Mouse (Mus musculus): ENCODE data around the gene H2-DMb2. TPM values are rescaled to one million over a fixed set of nuclear protein-coding genes. Genes with fewer than 3 reads are reported as not detected.

Gene H2-DMb2
- polyA plus RNA-seq, 1 experiment from 2014 or later: 0.53 TPM

DNA sequence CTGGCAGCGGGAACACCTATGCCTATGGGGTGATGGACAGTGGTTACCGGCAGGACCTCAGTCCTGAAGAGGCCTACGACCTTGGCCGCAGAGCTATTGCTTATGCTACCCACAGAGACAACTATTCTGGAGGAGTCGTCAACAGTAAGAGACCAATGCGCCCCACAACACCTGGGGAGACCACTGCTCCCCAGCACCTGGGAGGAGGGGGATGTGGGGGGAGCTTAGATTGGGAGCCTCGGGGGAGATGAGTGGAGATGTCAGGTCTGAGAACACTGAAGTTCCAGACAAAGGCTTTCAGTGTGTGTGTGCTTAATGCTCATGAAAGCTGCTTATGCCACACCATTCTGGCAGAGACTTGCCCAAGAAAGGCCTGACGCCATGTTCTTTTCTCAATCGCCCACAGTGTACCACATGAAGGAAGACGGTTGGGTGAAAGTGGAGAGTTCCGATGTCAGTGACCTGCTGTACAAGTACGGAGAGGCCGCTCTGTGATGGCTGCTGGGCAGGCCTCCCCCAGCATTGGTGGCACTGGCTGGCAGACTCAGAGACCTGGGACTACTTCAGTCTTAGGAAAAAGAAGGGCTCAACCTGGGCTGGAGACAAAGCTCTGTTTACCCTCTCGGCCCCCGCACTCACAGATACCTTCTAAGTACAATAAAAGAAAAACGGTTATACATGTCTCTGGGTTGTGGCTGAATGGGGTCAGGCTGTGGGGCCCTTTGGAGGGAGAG lies 57.8 kb downstream of the H2-DMb2 start:
- Histone ChIP-seq H3K36me3 (ENCODE audit: control insufficient read depth, insufficient read depth, low read length) (no peaks in the 10 kb centered on the region), H3K9ac (ENCODE audit: low read length) (no peak overlapping the region), H3K4me2 (replicated peaks; ENCODE audit: low read depth) (no peak overlapping the region), H3K4me3 (ENCODE audit: low read depth, low read length) (no peak overlapping the region), H3K27ac (replicated peaks) (no peak overlapping the region), H3K9me3 (ENCODE audit: control insufficient read depth, low read length) (no peaks in the 10 kb centered on the region), H3K27me3 (ENCODE audit: control insufficient read depth, insufficient read depth, low read length) (no peaks in the 10 kb centered on the region; the same call in 1 of the 2 replicates), H3K4me1 (replicated peaks; ENCODE audit: control insufficient read depth, insufficient read depth) (no peaks in the 10 kb centered on the region)
- no peak for ATAC-seq (ENCODE audit: low FRiP score, low TSS enrichment)
- no peak for DNase-seq (ENCODE audit: low spot score)
- TF ChIP-seq EP300 (optimal IDR thresholded peaks at IDR 0.05) (no peak), CTCF (IDR thresholded peaks at IDR 0.05; ENCODE audit: low read depth) (no peak)
- 85% methylated on average over 16 of the region's 16 CpGs for WGBS

Other genes with a start within 250 kb of the H2-DMb2 start
- gene Platr17, start 238.2 kb upstream of the H2-DMb2 start, polyA plus RNA-seq (2015; fragmentation: Nextera tagmentation; extraction: Ambion mirVana): 1.1 TPM in 2 replicates
- 18.1 and 22.4 TPM in 2 replicates for gene Daxx, start 233.9 kb upstream of the H2-DMb2 start, polyA plus RNA-seq (2015; fragmentation: Nextera tagmentation; extraction: Ambion mirVana)
- gene Tapbp, start 227.4 kb upstream of the H2-DMb2 start, polyA plus RNA-seq (2015; fragmentation: Nextera tagmentation; extraction: Ambion mirVana): 63.7 and 72.4 TPM in 2 replicates
- gene Zbtb22, start 227.4 kb upstream of the H2-DMb2 start, polyA plus RNA-seq (2015; fragmentation: Nextera tagmentation; extraction: Ambion mirVana): 10.7 and 12.2 TPM in 2 replicates
- 18.6 and 24.4 TPM in 2 replicates for gene Rgl2, start 213.8 kb upstream of the H2-DMb2 start, polyA plus RNA-seq (2015; fragmentation: Nextera tagmentation; extraction: Ambion mirVana)
- 92.7 and 96.8 TPM in 2 replicates for gene Pfdn6, start 203.0 kb upstream of the H2-DMb2 start, polyA plus RNA-seq (2015; fragmentation: Nextera tagmentation; extraction: Ambion mirVana)
- 17.1 and 20.2 TPM in 2 replicates for gene Wdr46, start 202.6 kb upstream of the H2-DMb2 start, polyA plus RNA-seq (2015; fragmentation: Nextera tagmentation; extraction: Ambion mirVana)
- gene B3galt4, start 191.8 kb upstream of the H2-DMb2 start, polyA plus RNA-seq (2015; fragmentation: Nextera tagmentation; extraction: Ambion mirVana): 15.0 and 15.2 TPM in 2 replicates
- 24.7 and 26.3 TPM in 2 replicates for gene Vps52, start 187.5 kb upstream of the H2-DMb2 start, polyA plus RNA-seq (2015; fragmentation: Nextera tagmentation; extraction: Ambion mirVana)
- gene Rps18, start 187.3 kb upstream of the H2-DMb2 start, polyA plus RNA-seq (2015; fragmentation: Nextera tagmentation; extraction: Ambion mirVana): 1,740 and 1,781 TPM in 2 replicates
- gene H2-K1, start 143.0 kb upstream of the H2-DMb2 start, polyA plus RNA-seq (2015; fragmentation: Nextera tagmentation; extraction: Ambion mirVana): 129 and 130 TPM in 2 replicates
- 13.3 and 14.6 TPM in 2 replicates for gene Ring1, start 118.6 kb upstream of the H2-DMb2 start, polyA plus RNA-seq (2015; fragmentation: Nextera tagmentation; extraction: Ambion mirVana)
- gene H2-Ke6, start 115.2 kb upstream of the H2-DMb2 start, polyA plus RNA-seq (2015; fragmentation: Nextera tagmentation; extraction: Ambion mirVana): 37.6 and 42.4 TPM in 2 replicates
- gene Slc39a7, start 111.6 kb upstream of the H2-DMb2 start, polyA plus RNA-seq (2015; fragmentation: Nextera tagmentation; extraction: Ambion mirVana): 114 and 118 TPM in 2 replicates
- 25.0 and 26.9 TPM in 2 replicates for gene Rxrb, start 111.5 kb upstream of the H2-DMb2 start, polyA plus RNA-seq (2015; fragmentation: Nextera tagmentation; extraction: Ambion mirVana)
- gene Col11a2, start 103.9 kb upstream of the H2-DMb2 start, polyA plus RNA-seq (2015; fragmentation: Nextera tagmentation; extraction: Ambion mirVana): 0.18 and 0.29 TPM in 2 replicates
- gene H2-Oa, start 51.0 kb upstream of the H2-DMb2 start, polyA plus RNA-seq (2015; fragmentation: Nextera tagmentation; extraction: Ambion mirVana): 0.25 and 0.29 TPM in 2 replicates
- 9.1 and 9.5 TPM in 2 replicates for gene H2-DMa, start 23.8 kb upstream of the H2-DMb2 start, polyA plus RNA-seq (2015; fragmentation: Nextera tagmentation; extraction: Ambion mirVana)
- 45.0 and 48.1 TPM in 2 replicates for gene Brd2, start 20.7 kb upstream of the H2-DMb2 start, polyA plus RNA-seq (2015; fragmentation: Nextera tagmentation; extraction: Ambion mirVana)
- 2.1 and 2.6 TPM in 2 replicates for gene H2-DMb1, start 9.8 kb downstream of the H2-DMb2 start, polyA plus RNA-seq (2015; fragmentation: Nextera tagmentation; extraction: Ambion mirVana)
- 7.0 and 8.3 TPM in 2 replicates for gene Tap1, start 44.2 kb downstream of the H2-DMb2 start, polyA plus RNA-seq (2015; fragmentation: Nextera tagmentation; extraction: Ambion mirVana)
- 11.9 and 12.8 TPM in 2 replicates for gene Psmb9, start 44.5 kb downstream of the H2-DMb2 start, polyA plus RNA-seq (2015; fragmentation: Nextera tagmentation; extraction: Ambion mirVana)
- 15.5 and 16.2 TPM in 2 replicates for gene Psmb8, start 54.4 kb downstream of the H2-DMb2 start, polyA plus RNA-seq (2015; fragmentation: Nextera tagmentation; extraction: Ambion mirVana)
- gene Tap2, start 60.2 kb downstream of the H2-DMb2 start, polyA plus RNA-seq (2015; fragmentation: Nextera tagmentation; extraction: Ambion mirVana): 5.8 and 5.9 TPM in 2 replicates
- gene H2-Ob, start 95.6 kb downstream of the H2-DMb2 start, polyA plus RNA-seq (2015; fragmentation: Nextera tagmentation; extraction: Ambion mirVana): 0.13 and 0.16 TPM in 2 replicates
- gene H2-Ab1, start 114.4 kb downstream of the H2-DMb2 start, polyA plus RNA-seq (2015; fragmentation: Nextera tagmentation; extraction: Ambion mirVana): 19.3 and 20.1 TPM in 2 replicates
- gene H2-Aa, start 144.5 kb downstream of the H2-DMb2 start, polyA plus RNA-seq (2015; fragmentation: Nextera tagmentation; extraction: Ambion mirVana): 6.8 and 8.2 TPM in 2 replicates
- 5.6 and 6.7 TPM in 2 replicates for gene H2-Eb1, start 162.6 kb downstream of the H2-DMb2 start, polyA plus RNA-seq (2015; fragmentation: Nextera tagmentation; extraction: Ambion mirVana)
- gene H2-Eb2, start 182.4 kb downstream of the H2-DMb2 start, polyA plus RNA-seq (2015; fragmentation: Nextera tagmentation; extraction: Ambion mirVana): not detected in 2 replicates
- 0.13 and 0.16 TPM in 2 replicates for gene Btnl2, start 211.5 kb downstream of the H2-DMb2 start, polyA plus RNA-seq (2015; fragmentation: Nextera tagmentation; extraction: Ambion mirVana)
- 0.04 TPM in 1 of 2 replicates, not detected in the other for gene Btnl1, start 233.8 kb downstream of the H2-DMb2 start, polyA plus RNA-seq (2015; fragmentation: Nextera tagmentation; extraction: Ambion mirVana)